Mouse (Mus musculus): ENCODE results near the gene Olfr1174-ps. TPM values are rescaled to one million over a fixed set of nuclear protein-coding genes. Genes with fewer than 3 reads are reported as not detected.

The Olfr1174-ps gene
- polyA plus RNA-seq (2016; fragmentation: Nextera tagmentation; extraction: Ambion mirVana), result not detected in 2 replicates

DNA sequence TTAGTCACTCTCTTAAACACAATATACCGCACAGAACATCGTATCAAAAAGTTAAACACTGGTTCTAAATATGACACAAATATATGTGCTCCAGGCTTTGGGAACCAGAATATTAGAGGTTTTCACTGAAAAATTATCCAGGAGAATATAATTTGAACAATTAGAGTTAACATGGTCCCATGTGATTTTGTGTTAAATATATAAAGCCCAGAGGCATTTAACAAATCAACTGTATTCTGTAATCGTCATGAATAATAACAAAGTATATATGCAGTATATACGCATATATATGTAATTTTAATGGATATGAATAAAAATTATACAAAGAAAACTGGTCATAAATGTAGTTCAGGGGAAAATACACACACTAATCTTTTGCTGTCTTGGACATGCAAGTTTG is at the start of gene Olfr1174-ps:
Olfr1174-ps (minus strand) TSS at position 101 of the 400 bp plus-strand sequence.
- WGBS, result 85% methylated on average over 4 of the region's 4 CpGs
- no peak for ATAC-seq (ENCODE audit: insufficient number of reproducible peaks, low FRiP score)
- H3K36me3 ChIP-seq, result no peaks in the 10 kb centered on the region

GRCm38 (mm10) chr2:88356304-88356703 is 41.4 kb upstream of the Olfr1174-ps start:
- Histone ChIP-seq H3K4me2 (no peak overlapping the region), H3K9ac (no peak overlapping the region), H3K4me1 (replicated peaks) (no peaks in the 10 kb centered on the region), H3K9me3 (replicated peaks) (no peaks in the 10 kb centered on the region), H3K27me3 (replicated peaks) (no peaks in the 10 kb centered on the region), H3K27ac (ENCODE audit: poor library complexity, severe bottlenecking) (no peak overlapping the region), H3K36me3 (no peaks in the 10 kb centered on the region), H3K4me3 (no peak overlapping the region)
- WGBS, result 2% methylated on average over 2 of the region's 2 CpGs
- ATAC-seq (ENCODE audit: insufficient number of reproducible peaks, low FRiP score), result no peak

More for the DNA sequence above, at the start of gene Olfr1174-ps:
- Histone ChIP-seq H3K9me3 (replicated peaks) (no peaks in the 10 kb centered on the region), H3K4me1 (replicated peaks) (no peaks in the 10 kb centered on the region), H3K27ac (ENCODE audit: poor library complexity, severe bottlenecking) (no peak within 1 kb of the TSS), H3K27me3 (replicated peaks) (no peaks in the 10 kb centered on the region), H3K4me2 (no peak within 1 kb of the TSS), H3K4me3 (no peak within 1 kb of the TSS), H3K9ac (no peak within 1 kb of the TSS)

- no peak within 1 kb of the TSS for H3K9ac ChIP-seq
- H3K9me3 ChIP-seq (replicated peaks), result no peaks in the 10 kb centered on the region
- H3K4me1 ChIP-seq (replicated peaks), result no peaks in the 10 kb centered on the region
- no peak for ATAC-seq (ENCODE audit: insufficient number of reproducible peaks, low FRiP score)
- H3K4me3 ChIP-seq, result no peak within 1 kb of the TSS
- H3K36me3 ChIP-seq, result no peaks in the 10 kb centered on the region
- no peaks in the 10 kb centered on the region for H3K27me3 ChIP-seq (replicated peaks)
- WGBS, result 63% methylated on average over 1 of the region's 1 CpGs
- H3K27ac ChIP-seq (ENCODE audit: poor library complexity, severe bottlenecking), result no peak within 1 kb of the TSS
- no peak within 1 kb of the TSS for H3K4me2 ChIP-seq
These were observed 31.5 kb upstream of the Olfr1174-ps start, which contains the start of gene Olfr1177-ps for GRCm38 (mm10) chr2:88346392-88346791. TSS of gene Olfr1177-ps (minus strand) at chr2:88346492.

GRCm38 (mm10) chr2:88336421-88336820 is 21.5 kb upstream of the Olfr1174-ps start, which contains the start of gene Olfr1176:
TSS of gene Olfr1176 (plus strand) at chr2:88336721.
- no peak within 1 kb of the TSS for H3K27ac ChIP-seq (ENCODE audit: poor library complexity, severe bottlenecking)
- WGBS, result 71% methylated on average over 1 of the region's 1 CpGs

GRCm38 (mm10) chr2:88327115-88327514 is 12.2 kb upstream of the Olfr1174-ps start, which contains the start of gene Olfr1175-ps:
TSS of gene Olfr1175-ps (minus strand) at chr2:88327215.
- no peaks in the 10 kb centered on the region for H3K36me3 ChIP-seq
- no peak within 1 kb of the TSS for H3K4me2 ChIP-seq
- no peaks in the 10 kb centered on the region for H3K4me1 ChIP-seq (replicated peaks)
- H3K27ac ChIP-seq (ENCODE audit: poor library complexity, severe bottlenecking), result no peak within 1 kb of the TSS
- H3K4me3 ChIP-seq, result no peak within 1 kb of the TSS
- WGBS, result 78% methylated on average over 2 of the region's 2 CpGs
- no peaks in the 10 kb centered on the region for H3K9me3 ChIP-seq (replicated peaks)
- H3K27me3 ChIP-seq (replicated peaks), result no peaks in the 10 kb centered on the region
- no peak within 1 kb of the TSS for H3K9ac ChIP-seq
- no peak for ATAC-seq (ENCODE audit: insufficient number of reproducible peaks, low FRiP score)

More at GRCm38 (mm10) chr2:88336421-88336820, 21.5 kb upstream of the Olfr1174-ps start, which contains the start of gene Olfr1176:
- Histone ChIP-seq H3K4me2 (no peak within 1 kb of the TSS), H3K4me1 (replicated peaks) (no peaks in the 10 kb centered on the region), H3K36me3 (no peaks in the 10 kb centered on the region), H3K4me3 (no peak within 1 kb of the TSS), H3K9me3 (replicated peaks) (no peaks in the 10 kb centered on the region), H3K27me3 (replicated peaks) (no peaks in the 10 kb centered on the region), H3K9ac (no peak within 1 kb of the TSS)
- ATAC-seq (ENCODE audit: insufficient number of reproducible peaks, low FRiP score), result no peak

GRCm38 (mm10) chr2:88279775-88280174 is 35.2 kb downstream of the Olfr1174-ps start, which contains the start of gene Olfr1173:
TSS of gene Olfr1173 (minus strand) at chr2:88279875.
- H3K27me3 ChIP-seq (replicated peaks), result no peaks in the 10 kb centered on the region
- no peak within 1 kb of the TSS for H3K4me3 ChIP-seq
- H3K9me3 ChIP-seq (replicated peaks), result no peaks in the 10 kb centered on the region
- ATAC-seq (ENCODE audit: insufficient number of reproducible peaks, low FRiP score), result no peak
- H3K36me3 ChIP-seq, result no peaks in the 10 kb centered on the region
- no peaks in the 10 kb centered on the region for H3K4me1 ChIP-seq (replicated peaks)
- H3K9ac ChIP-seq, result no peak within 1 kb of the TSS
- no peak within 1 kb of the TSS for H3K4me2 ChIP-seq
- H3K27ac ChIP-seq (ENCODE audit: poor library complexity, severe bottlenecking), result no peak within 1 kb of the TSS

Other genes with a start within 250 kb of the Olfr1174-ps start
- gene Olfr1163, start 243.3 kb downstream of the Olfr1174-ps start, polyA plus RNA-seq (2016; fragmentation: Nextera tagmentation; extraction: Ambion mirVana), result not detected in 2 replicates
- gene Olfr1164, start 221.2 kb downstream of the Olfr1174-ps start, polyA plus RNA-seq (2016; fragmentation: Nextera tagmentation; extraction: Ambion mirVana), result not detected in 2 replicates
- gene Olfr1166, start 186.9 kb downstream of the Olfr1174-ps start, polyA plus RNA-seq (2016; fragmentation: Nextera tagmentation; extraction: Ambion mirVana), result not detected in 2 replicates
- not detected in 2 replicates for gene Olfr1167, start 159.9 kb downstream of the Olfr1174-ps start, polyA plus RNA-seq (2016; fragmentation: Nextera tagmentation; extraction: Ambion mirVana)
- gene Olfr1168, start 133.3 kb downstream of the Olfr1174-ps start, polyA plus RNA-seq (2016; fragmentation: Nextera tagmentation; extraction: Ambion mirVana), result not detected in 2 replicates
- gene Olfr1170, start 86.8 kb downstream of the Olfr1174-ps start, polyA plus RNA-seq (2016; fragmentation: Nextera tagmentation; extraction: Ambion mirVana), result not detected in 2 replicates
- gene Olfr1173, start 35.3 kb downstream of the Olfr1174-ps start, polyA plus RNA-seq (2016; fragmentation: Nextera tagmentation; extraction: Ambion mirVana), result not detected in 2 replicates
- not detected in 2 replicates for gene Olfr1175-ps, start 12.1 kb upstream of the Olfr1174-ps start, polyA plus RNA-seq (2016; fragmentation: Nextera tagmentation; extraction: Ambion mirVana)
- not detected in 2 replicates for gene Olfr1176, start 21.6 kb upstream of the Olfr1174-ps start, polyA plus RNA-seq (2016; fragmentation: Nextera tagmentation; extraction: Ambion mirVana)
- not detected in 2 replicates for gene Olfr1177-ps, start 31.4 kb upstream of the Olfr1174-ps start, polyA plus RNA-seq (2016; fragmentation: Nextera tagmentation; extraction: Ambion mirVana)
- not detected in 2 replicates for gene Olfr1178, start 71.9 kb upstream of the Olfr1174-ps start, polyA plus RNA-seq (2016; fragmentation: Nextera tagmentation; extraction: Ambion mirVana)
- not detected in 2 replicates for gene Olfr1179, start 91.3 kb upstream of the Olfr1174-ps start, polyA plus RNA-seq (2016; fragmentation: Nextera tagmentation; extraction: Ambion mirVana)
- not detected in 2 replicates for gene Olfr1180, start 104.0 kb upstream of the Olfr1174-ps start, polyA plus RNA-seq (2016; fragmentation: Nextera tagmentation; extraction: Ambion mirVana)
- not detected in 2 replicates for gene Olfr1181, start 111.0 kb upstream of the Olfr1174-ps start, polyA plus RNA-seq (2016; fragmentation: Nextera tagmentation; extraction: Ambion mirVana)
- not detected in 2 replicates for gene Gm13757, start 134.0 kb upstream of the Olfr1174-ps start, polyA plus RNA-seq (2016; fragmentation: Nextera tagmentation; extraction: Ambion mirVana)
- gene Olfr1183, start 139.7 kb upstream of the Olfr1174-ps start, polyA plus RNA-seq (2016; fragmentation: Nextera tagmentation; extraction: Ambion mirVana), result not detected in 2 replicates
- not detected in 2 replicates for gene Olfr1184, start 168.5 kb upstream of the Olfr1174-ps start, polyA plus RNA-seq (2016; fragmentation: Nextera tagmentation; extraction: Ambion mirVana)
- gene Olfr1185-ps1, start 178.2 kb upstream of the Olfr1174-ps start, polyA plus RNA-seq (2016; fragmentation: Nextera tagmentation; extraction: Ambion mirVana), result not detected in 2 replicates
- gene Olfr1186, start 203.4 kb upstream of the Olfr1174-ps start, polyA plus RNA-seq (2016; fragmentation: Nextera tagmentation; extraction: Ambion mirVana), result not detected in 2 replicates
- gene Olfr1188, start 241.8 kb upstream of the Olfr1174-ps start, polyA plus RNA-seq (2016; fragmentation: Nextera tagmentation; extraction: Ambion mirVana), result not detected in 2 replicates